Mouse (Mus musculus) thymus, adult 18-20 months (tissue): Measurements from ENCODE around the gene Pik3c2a.

Source experiments
- DNase-seq, 2 experiments: peaks; one replicate each; pipeline ENCODE4 v3.0.0; 2022; ENCODE audit warnings: mixed read lengths in 2 of 2

Gene Pik3c2a

GRCm38 (mm10) chr7:116443004-116443696, at the start of gene Pik3c2a:
Pik3c2a (minus strand) TSS chr7:116443449.
- peak; percentile 90 for DNase-seq

- DNase-seq = no peak
Measured at GRCm38 (mm10) chr7:116491113-116491512, 47.9 kb upstream of the Pik3c2a start.

GRCm38 (mm10) chr7:116485062-116485601, 41.9 kb upstream of the Pik3c2a start:
- no peak for DNase-seq

- no peak for DNase-seq
Measured at GRCm38 (mm10) chr7:116484213-116484612, 41.0 kb upstream of the Pik3c2a start.

GRCm38 (mm10) chr7:116483782-116484181, 40.5 kb upstream of the Pik3c2a start:
- no peak for DNase-seq

GRCm38 (mm10) chr7:116483106-116483505, 39.9 kb upstream of the Pik3c2a start:
- DNase-seq = no peak

GRCm38 (mm10) chr7:116476264-116476663, 33.0 kb upstream of the Pik3c2a start:
- no peak for DNase-seq

- no peak for DNase-seq
Measured at GRCm38 (mm10) chr7:116475836-116476235, 32.6 kb upstream of the Pik3c2a start.

GRCm38 (mm10) chr7:116462114-116462513, 18.9 kb upstream of the Pik3c2a start:
- DNase-seq = no peak

GRCm38 (mm10) chr7:116458985-116459441, 15.8 kb upstream of the Pik3c2a start:
- peak in 1 of 2 experiments; percentile 11 for DNase-seq

- no peak for DNase-seq
Measured at GRCm38 (mm10) chr7:116457391-116457790, 14.1 kb upstream of the Pik3c2a start.

GRCm38 (mm10) chr7:116456964-116457363, 13.7 kb upstream of the Pik3c2a start:
- no peak for DNase-seq

- no peak for DNase-seq
Measured at GRCm38 (mm10) chr7:116446645-116447044, 3.4 kb upstream of the Pik3c2a start.

- no peak for DNase-seq
Measured at GRCm38 (mm10) chr7:116444326-116444809, 1.1 kb upstream of the Pik3c2a start.

GRCm38 (mm10) chr7:116443697-116444325, 562 bp upstream of the Pik3c2a start:
- DNase-seq = peak in 1 of 2 experiments; percentile 19

GRCm38 (mm10) chr7:116442226-116442625, 1.0 kb downstream of the Pik3c2a start:
- DNase-seq = no peak

- DNase-seq = no peak
Measured at GRCm38 (mm10) chr7:116441346-116441745, 1.9 kb downstream of the Pik3c2a start.

- no peak for DNase-seq
Measured at GRCm38 (mm10) chr7:116431661-116432060, 11.6 kb downstream of the Pik3c2a start.

GRCm38 (mm10) chr7:116430926-116431325, 12.3 kb downstream of the Pik3c2a start:
- DNase-seq = no peak

GRCm38 (mm10) chr7:116427206-116427605, 16.0 kb downstream of the Pik3c2a start:
- DNase-seq = no peak

GRCm38 (mm10) chr7:116425771-116426170, 17.5 kb downstream of the Pik3c2a start:
- DNase-seq = no peak

- no peak for DNase-seq
Measured at GRCm38 (mm10) chr7:116421081-116421480, 22.2 kb downstream of the Pik3c2a start.

- DNase-seq = no peak
Measured at GRCm38 (mm10) chr7:116409438-116409837, 33.8 kb downstream of the Pik3c2a start.

- no peak for DNase-seq
Measured at GRCm38 (mm10) chr7:116392329-116392728, 50.9 kb downstream of the Pik3c2a start.
